Mouse (Mus musculus): ENCODE results near the gene Fnip2. TPM values are rescaled to one million over a fixed set of nuclear protein-coding genes. Genes with fewer than 3 reads are reported as not detected.

Gene Fnip2
- 5.3 and 7.4 TPM in 2 replicates for polyA plus RNA-seq (2012; rRNA removed)

GRCm38 (mm10) chr3:79567703-79568362 is at the start of gene Fnip2:
Gene Fnip2, minus strand, starts transcription at chr3:79567796.

DNA sequence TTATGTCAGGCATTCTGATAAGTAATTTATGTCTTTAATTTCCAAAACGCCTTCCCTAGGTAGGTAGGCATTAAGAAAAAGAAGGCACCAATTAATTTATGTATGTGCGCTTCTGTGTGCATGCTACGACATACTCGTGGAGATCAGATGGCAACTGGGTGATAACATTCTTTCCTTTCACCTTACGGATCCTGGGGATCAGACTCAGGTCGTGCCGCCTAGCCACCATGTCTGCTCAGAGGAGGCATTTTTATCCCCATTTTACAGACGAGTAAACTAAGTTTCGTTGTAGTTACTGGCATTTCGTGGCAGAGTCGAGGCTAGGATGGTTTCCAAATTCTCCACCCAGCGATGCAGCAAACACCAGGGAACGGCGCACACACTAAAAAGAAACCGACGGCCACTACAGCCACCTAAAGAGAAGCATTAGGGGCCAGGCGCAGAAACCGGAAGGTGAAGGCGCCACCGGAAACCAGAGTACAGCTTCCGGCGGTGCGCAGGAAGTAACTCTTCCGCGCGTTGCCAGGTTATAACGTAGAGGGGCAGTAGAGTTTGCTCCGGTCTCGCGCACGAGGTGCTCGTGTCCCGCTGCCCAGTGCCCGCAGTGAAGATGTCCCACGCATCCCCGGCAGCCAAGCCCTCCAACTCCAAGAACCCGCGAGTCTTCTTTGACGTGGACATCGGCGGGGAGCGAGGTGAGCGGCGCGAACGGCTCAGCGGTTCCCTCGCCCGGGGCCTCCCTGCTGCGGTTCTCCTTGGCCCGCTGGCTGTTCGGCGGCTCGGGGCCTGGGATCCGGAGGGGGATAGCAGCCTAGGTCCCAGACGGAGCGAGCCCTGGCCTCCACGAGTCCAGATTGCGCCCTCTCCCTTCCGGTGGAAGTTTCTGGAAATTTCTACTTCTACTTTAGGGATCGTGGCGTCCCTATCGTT is 23.5 kb upstream of the Fnip2 start, which contains the start of gene Ppid:
Gene Ppid, plus strand, starts transcription at position 480 of the 930 bp plus-strand sequence.

Other genes with a start within 250 kb of the Fnip2 start
- not detected in 2 replicates for gene Gm17359, start 231.1 kb downstream of the Fnip2 start, polyA plus RNA-seq (2012; rRNA removed)
- gene Ppid, start 23.5 kb upstream of the Fnip2 start, polyA plus RNA-seq (2012; rRNA removed) = 69.8 and 73.6 TPM in 2 replicates
- gene 4930579G24Rik, start 61.3 kb upstream of the Fnip2 start, polyA plus RNA-seq (2012; rRNA removed) = 7.6 and 9.9 TPM in 2 replicates
- 21.8 and 25.3 TPM in 2 replicates for gene Etfdh, start 61.7 kb upstream of the Fnip2 start, polyA plus RNA-seq (2012; rRNA removed)
- under 0.01 and 0.05 TPM in 2 replicates for gene Rxfp1, start 170.1 kb upstream of the Fnip2 start, polyA plus RNA-seq (2012; rRNA removed)

All from liver, embryonic 14 days (tissue).